Mouse (Mus musculus) neural tube, embryonic 15.5 days (tissue): ENCODE measurements around the gene Hist1h2ab. TPM values are rescaled to one million over a fixed set of nuclear protein-coding genes. Genes with fewer than 3 reads are reported as not detected.
A peak's percentile ranks its signal among the peaks of the same experiment; 100 is the strongest.
"Not testable (repeated sequence)": the region's sequence is repeated elsewhere in the genome, so short reads cannot be mapped to it uniquely, and the experiment has no call there.

Experiments used
- ATAC-seq: fragments of 200-750 bp; cut with Nextera tagmentation; 2 replicates; pipeline ENCODE4 v1.8.0; 2017; ENCODE audit warnings: mild to moderate bottlenecking, moderate TSS enrichment, moderate library complexity; ENCODE audit not compliant: low FRiP score
- H3K27ac ChIP-seq: fragments of 300-500 bp; sonication (generic); replicated peaks from 2 replicates; pipeline ENCODE4 v1.5.1; 2015; ENCODE audit warnings: mild to moderate bottlenecking, inconsistent platforms
- H3K27me3 ChIP-seq: fragments of 300-500 bp; sonication (generic); replicated peaks from 2 replicates; pipeline ENCODE4 v1.6.1; 2015; ENCODE audit warnings: inconsistent platforms
- H3K36me3 ChIP-seq: fragments of 300-500 bp; sonication (generic); 2 replicates; pipeline ENCODE4 v1.6.1; 2015; ENCODE audit warnings: inconsistent platforms
- H3K4me1 ChIP-seq: fragments of 300-500 bp; sonication (generic); 2 replicates; pipeline ENCODE4 v1.6.1; 2015; ENCODE audit warnings: inconsistent platforms
- H3K4me2 ChIP-seq: fragments of 300-500 bp; sonication (generic); 2 replicates; pipeline ENCODE4 v1.6.1; 2015; ENCODE audit warnings: inconsistent platforms, mild to moderate bottlenecking, moderate library complexity
- H3K4me3 ChIP-seq: fragments of 300-500 bp; sonication (generic); replicated peaks from 2 replicates; pipeline ENCODE4 v1.5.1; 2015; ENCODE audit warnings: mild to moderate bottlenecking, inconsistent platforms
- H3K9ac ChIP-seq: fragments of 300-500 bp; sonication (generic); replicated peaks from 2 replicates; pipeline ENCODE4 v1.6.1; 2015; ENCODE audit warnings: mild to moderate bottlenecking, inconsistent platforms
- H3K9me3 ChIP-seq: fragments of 300-500 bp; sonication (generic); replicated peaks from 2 replicates; pipeline ENCODE4 v1.6.1; 2016; ENCODE audit warnings: inconsistent platforms
- WGBS: fragments of 180-500 bp; shearing (Covaris S2); methylation state at CpG from one replicate; pipeline ENCODE4 v1.1.7; 2015; ENCODE audit warnings: mixed read lengths; 5-methylcytosine and 5-hydroxymethylcytosine counted together
- polyA plus RNA-seq: library from polyadenylated mRNA; unstranded; fragments of >200 nt; fragmentation: Nextera tagmentation; extraction: Ambion mirVana; gene quantifications from 2 replicates; pipeline ENCODE4 v1.2.1, GENCODE M21; 2015

The Hist1h2ab gene
- polyA plus RNA-seq, 1 experiment from 2014 or later, result 3.0 TPM

GRCm38 (mm10) chr13:23717593-23718245 is 33.2 kb upstream of the Hist1h2ab start:
- WGBS, result 19% methylated on average over 2 of the region's 2 CpGs
- H3K9me3 ChIP-seq, ATAC-seq: not testable (repeated sequence)

GRCm38 (mm10) chr13:23724239-23724638 is 26.7 kb upstream of the Hist1h2ab start:
- H3K9ac ChIP-seq, result no peak overlapping the region
- ATAC-seq, result no peak
- no peaks in the 10 kb centered on the region for H3K36me3 ChIP-seq
- H3K27me3 ChIP-seq, result no peaks in the 10 kb centered on the region
- H3K27ac ChIP-seq, result no peak overlapping the region
- no peaks in the 10 kb centered on the region for H3K4me1 ChIP-seq
- no peak overlapping the region for H3K4me2 ChIP-seq
- WGBS, result 98% methylated on average over 4 of the region's 4 CpGs
- H3K9me3 ChIP-seq, result no peaks in the 10 kb centered on the region
- no peak overlapping the region for H3K4me3 ChIP-seq

More at GRCm38 (mm10) chr13:23717593-23718245, 33.2 kb upstream of the Hist1h2ab start:
- not testable (repeated sequence) for H3K27ac ChIP-seq, H3K36me3 ChIP-seq, H3K4me3 ChIP-seq, H3K4me2 ChIP-seq, H3K4me1 ChIP-seq, H3K27me3 ChIP-seq, H3K9ac ChIP-seq

DNA sequence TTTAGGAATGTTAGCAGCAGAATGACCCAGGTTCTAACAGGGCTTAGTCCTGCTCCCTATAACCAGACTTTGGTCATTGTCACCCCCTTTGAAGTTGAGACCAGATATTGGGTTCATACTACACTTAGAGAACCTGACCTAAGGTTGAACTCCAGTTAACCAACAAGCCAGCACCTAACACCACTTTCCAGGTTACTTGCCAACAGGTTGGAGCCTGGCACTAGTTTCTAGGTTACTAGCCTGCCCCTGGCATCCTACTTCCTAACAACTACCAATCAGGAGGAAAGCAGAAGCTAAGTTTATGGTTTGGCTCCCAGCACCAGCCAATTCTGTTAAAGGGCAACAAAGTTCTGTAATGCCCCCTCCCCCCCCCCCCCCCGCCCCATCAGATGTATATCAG is 25.7 kb upstream of the Hist1h2ab start:
- WGBS, result 0% methylated on average over 1 of the region's 1 CpGs

GRCm38 (mm10) chr13:23728472-23729191 is 22.3 kb upstream of the Hist1h2ab start:
- 90% methylated on average over 18 of the region's 18 CpGs for WGBS
- H3K27ac ChIP-seq, result no peak overlapping the region
- ATAC-seq, result no peak
- no peaks in the 10 kb centered on the region for H3K4me1 ChIP-seq
- H3K9ac ChIP-seq, result no peak overlapping the region
- no peaks in the 10 kb centered on the region for H3K27me3 ChIP-seq
- H3K4me2 ChIP-seq, result no peak overlapping the region
- no peak overlapping the region for H3K4me3 ChIP-seq
- no peaks in the 10 kb centered on the region for H3K36me3 ChIP-seq
- no peaks in the 10 kb centered on the region for H3K9me3 ChIP-seq

More for the DNA sequence above, 25.7 kb upstream of the Hist1h2ab start:
- no peak overlapping the region for H3K9ac ChIP-seq
- no peaks in the 10 kb centered on the region for H3K4me1 ChIP-seq
- no peaks in the 10 kb centered on the region for H3K9me3 ChIP-seq
- no peak for ATAC-seq
- no peak overlapping the region for H3K4me3 ChIP-seq
- no peak overlapping the region for H3K27ac ChIP-seq
- H3K36me3 ChIP-seq, result no peaks in the 10 kb centered on the region
- no peak overlapping the region for H3K4me2 ChIP-seq
- H3K27me3 ChIP-seq, result no peaks in the 10 kb centered on the region

DNA sequence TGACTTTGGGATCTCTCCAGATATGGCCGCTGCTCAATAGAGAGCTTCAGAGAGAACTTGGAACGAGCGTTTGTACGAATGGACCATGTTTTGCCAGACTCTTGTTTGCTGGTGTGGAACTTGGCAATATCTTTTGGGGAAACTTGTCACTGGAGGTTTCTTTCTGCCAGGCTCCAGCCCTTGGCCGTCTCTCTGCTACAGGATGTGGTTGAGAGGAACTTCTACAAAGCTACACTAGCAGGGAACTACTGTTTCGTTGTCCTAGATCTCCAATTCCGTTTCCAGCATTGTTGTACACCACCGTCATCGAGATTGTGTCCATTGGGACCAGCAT is 21.8 kb upstream of the Hist1h2ab start:
- no peaks in the 10 kb centered on the region for H3K4me1 ChIP-seq
- H3K4me2 ChIP-seq, result no peak overlapping the region
- H3K4me3 ChIP-seq, result no peak overlapping the region
- no peaks in the 10 kb centered on the region for H3K36me3 ChIP-seq
- no peaks in the 10 kb centered on the region for H3K9me3 ChIP-seq
- H3K27me3 ChIP-seq, result no peaks in the 10 kb centered on the region
- H3K9ac ChIP-seq, result no peak overlapping the region
- no peak for ATAC-seq
- 92% methylated on average over 9 of the region's 9 CpGs for WGBS
- H3K27ac ChIP-seq, result no peak overlapping the region

GRCm38 (mm10) chr13:23729706-23730105 is 21.2 kb upstream of the Hist1h2ab start:
- no peaks in the 10 kb centered on the region for H3K27me3 ChIP-seq
- H3K4me3 ChIP-seq, result no peak overlapping the region
- H3K27ac ChIP-seq, result no peak overlapping the region
- H3K9ac ChIP-seq, result no peak overlapping the region
- 89% methylated on average over 5 of the region's 5 CpGs for WGBS
- H3K36me3 ChIP-seq, result no peaks in the 10 kb centered on the region
- H3K9me3 ChIP-seq, result no peaks in the 10 kb centered on the region
- ATAC-seq, result no peak
- no peak overlapping the region for H3K4me2 ChIP-seq
- no peaks in the 10 kb centered on the region for H3K4me1 ChIP-seq

DNA sequence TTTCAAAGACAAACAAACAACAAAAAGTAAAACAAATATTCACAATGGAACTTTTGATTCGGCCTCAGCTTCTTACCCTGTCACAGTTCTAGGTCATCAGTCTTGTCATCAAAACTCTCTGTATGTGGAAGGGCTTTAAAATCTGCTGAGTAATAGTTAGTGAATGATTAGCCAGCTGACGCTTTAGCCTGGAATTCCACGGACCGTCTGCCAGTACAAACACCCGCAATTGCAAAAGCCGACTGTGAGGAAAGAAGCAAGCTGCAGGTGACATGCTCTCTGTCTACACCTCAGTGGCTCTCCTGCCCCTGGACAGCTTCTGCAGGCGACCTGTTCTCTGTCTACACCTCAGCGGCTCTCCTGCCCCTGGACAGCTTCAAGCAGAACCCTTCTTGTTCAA is 20.4 kb upstream of the Hist1h2ab start:
- Histone ChIP-seq H3K27me3 (no peaks in the 10 kb centered on the region), H3K4me1 (no peaks in the 10 kb centered on the region), H3K4me2 (no peak overlapping the region), H3K9ac (no peak overlapping the region), H3K36me3 (no peaks in the 10 kb centered on the region), H3K9me3 (no peaks in the 10 kb centered on the region), H3K4me3 (no peak overlapping the region), H3K27ac (no peak overlapping the region)
- WGBS, result 36% methylated on average over 8 of the region's 8 CpGs
- no peak for ATAC-seq

GRCm38 (mm10) chr13:23732156-23732804 is 18.6 kb upstream of the Hist1h2ab start:
- peak; percentile 65 for ATAC-seq
- Histone ChIP-seq H3K9me3 (no peaks in the 10 kb centered on the region), H3K27me3 (no peaks in the 10 kb centered on the region), H3K36me3 (no peaks in the 10 kb centered on the region), H3K4me3 (no peak overlapping the region), H3K27ac (no peak overlapping the region), H3K9ac (no peak overlapping the region), H3K4me2 (no peak overlapping the region), H3K4me1 (no peaks in the 10 kb centered on the region)
- 23% methylated on average over 8 of the region's 8 CpGs for WGBS

DNA sequence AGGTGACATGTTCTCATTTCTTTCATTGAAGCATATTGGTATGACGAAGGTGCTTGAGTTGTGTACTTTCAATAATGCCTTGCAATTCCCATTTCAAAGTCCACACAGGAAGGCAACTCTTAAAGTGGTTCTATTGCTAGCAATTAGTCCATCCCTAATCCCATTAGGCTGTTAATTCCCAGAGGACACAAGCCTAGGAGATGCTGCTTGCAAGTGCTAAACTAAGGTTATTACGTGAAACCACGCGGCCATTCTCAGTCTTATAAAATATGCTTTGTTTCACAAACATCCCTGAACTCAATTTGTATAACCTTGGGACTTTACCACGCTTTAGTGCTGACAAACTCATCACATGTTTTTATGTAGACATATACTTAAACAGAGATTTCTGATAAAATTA is 13.8 kb upstream of the Hist1h2ab start:
- ATAC-seq, result no peak
- H3K4me1 ChIP-seq, result peaks cover 19% of the 10 kb centered on the region
- H3K9ac ChIP-seq, result no peak overlapping the region
- no peak overlapping the region for H3K4me2 ChIP-seq
- no peaks in the 10 kb centered on the region for H3K9me3 ChIP-seq
- H3K27me3 ChIP-seq, result no peaks in the 10 kb centered on the region
- H3K4me3 ChIP-seq, result no peak overlapping the region
- no peak overlapping the region for H3K27ac ChIP-seq
- H3K36me3 ChIP-seq, result no peaks in the 10 kb centered on the region
- WGBS, result 72% methylated on average over 5 of the region's 5 CpGs

DNA sequence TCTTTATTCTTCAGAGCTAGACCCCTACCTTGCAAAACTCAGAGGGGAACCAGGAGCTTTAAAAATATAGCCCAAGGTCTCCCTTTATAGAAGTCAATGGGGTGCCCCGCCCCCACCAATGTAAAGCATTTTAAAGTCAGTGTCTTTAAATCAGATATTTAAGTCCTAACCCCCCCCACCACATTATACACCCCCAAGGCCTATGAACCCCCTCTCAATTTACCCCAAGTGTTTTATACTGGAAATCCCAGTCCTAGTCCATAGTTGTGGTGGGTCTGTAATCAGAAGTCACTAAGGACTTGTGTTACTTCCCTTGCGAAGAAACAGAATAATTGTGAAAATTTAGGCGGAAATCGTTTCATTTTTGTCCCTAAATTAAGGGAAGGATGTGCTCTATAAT is 12.9 kb upstream of the Hist1h2ab start:
- H3K4me2 ChIP-seq, result peak overlapping the region; percentile 100
- ATAC-seq, result no peak
- 21% methylated on average over 4 of the region's 4 CpGs for WGBS
- no peaks in the 10 kb centered on the region for H3K27me3 ChIP-seq
- H3K9ac ChIP-seq, result peak overlapping the region; percentile 56; the same call in 1 of the 2 replicates
- peaks cover 19% of the 10 kb centered on the region for H3K4me1 ChIP-seq
- H3K36me3 ChIP-seq, result no peaks in the 10 kb centered on the region
- H3K27ac ChIP-seq, result peak overlapping the region; percentile 85; the same call in 1 of the 2 replicates
- H3K9me3 ChIP-seq, result no peaks in the 10 kb centered on the region
- peak overlapping the region; percentile 63 for H3K4me3 ChIP-seq

DNA sequence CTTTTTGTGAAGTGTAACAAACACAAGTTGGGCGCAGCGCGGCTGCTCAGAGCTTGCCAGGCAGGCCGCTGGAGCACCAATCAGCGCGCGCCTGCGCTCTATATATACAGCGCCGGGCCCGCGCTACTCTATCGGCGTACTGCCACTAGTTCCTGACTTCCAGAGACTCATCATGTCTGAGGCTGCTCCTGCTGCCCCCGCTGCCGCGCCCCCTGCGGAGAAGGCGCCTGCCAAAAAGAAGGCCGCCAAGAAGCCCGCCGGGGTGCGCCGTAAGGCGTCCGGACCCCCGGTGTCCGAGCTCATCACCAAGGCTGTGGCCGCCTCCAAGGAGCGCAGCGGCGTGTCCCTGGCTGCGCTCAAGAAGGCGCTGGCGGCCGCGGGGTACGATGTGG is 12.3 kb upstream of the Hist1h2ab start, which contains the start of gene Hist1h1c:
Gene Hist1h1c (plus strand): TSS at position 132 of the 392 bp plus-strand sequence.
- Histone ChIP-seq H3K4me3 (peak within 1 kb of the TSS; percentile 63), H3K27ac (peak within 1 kb of the TSS; percentile 85), H3K4me2 (peak within 1 kb of the TSS; percentile 100), H3K9ac (peak within 1 kb of the TSS; percentile 56), H3K27me3 (no peaks in the 10 kb centered on the region), H3K9me3 (no peaks in the 10 kb centered on the region), H3K4me1 (peaks cover 19% of the 10 kb centered on the region), H3K36me3 (no peaks in the 10 kb centered on the region)
- peak; percentile 93 for ATAC-seq
- WGBS, result under 1% methylated on average over 38 of the region's 38 CpGs
